Mouse (Mus musculus) natural killer cell, adult 2 months (primary cell): Measurements from ENCODE around the gene Dtd1.

ENCODE experiments used
- DNase-seq, 2 experiments: peaks; one replicate each; pipeline ENCODE4 v3.0.0; 2022; ENCODE audit warnings: low spot score in 2 of 2

The Dtd1 gene

DNA sequence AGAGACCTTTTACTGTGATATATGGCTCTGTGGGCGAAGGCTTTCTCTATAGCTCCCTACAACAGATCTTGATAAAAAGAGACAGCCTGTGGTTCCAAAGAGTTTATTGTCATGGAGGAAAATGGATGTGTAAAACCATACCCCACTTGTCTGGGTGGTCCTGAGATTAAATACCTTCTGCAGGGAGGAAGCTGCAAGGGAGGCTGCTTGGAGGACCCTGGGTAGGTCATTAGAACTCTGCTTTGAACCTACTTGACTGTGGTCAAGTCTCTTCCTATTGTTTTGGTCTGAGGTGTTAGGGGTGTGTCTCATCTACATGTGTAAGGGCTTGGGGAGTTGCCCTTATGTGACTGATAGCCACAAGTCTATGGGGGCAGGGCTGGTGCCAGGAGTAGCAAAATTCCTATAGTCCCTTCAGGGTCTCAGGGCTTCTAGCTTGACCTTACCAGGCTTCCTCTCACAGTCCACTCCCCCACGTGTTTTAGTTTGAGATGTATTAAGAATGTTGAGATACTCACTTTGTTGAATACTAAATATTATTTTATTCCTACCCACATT lies 115.6 kb downstream of the Dtd1 start:
- DNase-seq, result peak; percentile 19 to 58

DNA sequence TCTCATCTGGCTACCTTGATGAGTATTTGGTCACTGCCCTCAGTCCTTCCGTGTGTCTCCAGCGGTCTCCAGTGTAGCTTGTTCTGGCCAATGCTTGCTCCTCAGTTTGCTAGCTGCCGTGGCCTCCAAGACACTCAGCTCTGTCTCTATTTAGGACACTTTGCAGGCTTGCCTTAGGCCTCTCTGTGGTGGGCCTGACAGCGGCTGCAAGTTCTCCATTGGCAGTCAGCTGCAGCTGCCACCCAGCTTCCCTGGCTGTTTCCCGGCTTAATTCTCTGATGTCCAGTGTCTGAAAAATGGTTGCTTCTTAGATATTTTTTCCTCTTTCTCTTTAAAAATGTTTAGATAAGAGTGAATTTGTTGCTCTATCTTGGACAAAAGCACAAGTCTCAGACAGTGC lies 116.6 kb downstream of the Dtd1 start:
- no peak for DNase-seq

DNA sequence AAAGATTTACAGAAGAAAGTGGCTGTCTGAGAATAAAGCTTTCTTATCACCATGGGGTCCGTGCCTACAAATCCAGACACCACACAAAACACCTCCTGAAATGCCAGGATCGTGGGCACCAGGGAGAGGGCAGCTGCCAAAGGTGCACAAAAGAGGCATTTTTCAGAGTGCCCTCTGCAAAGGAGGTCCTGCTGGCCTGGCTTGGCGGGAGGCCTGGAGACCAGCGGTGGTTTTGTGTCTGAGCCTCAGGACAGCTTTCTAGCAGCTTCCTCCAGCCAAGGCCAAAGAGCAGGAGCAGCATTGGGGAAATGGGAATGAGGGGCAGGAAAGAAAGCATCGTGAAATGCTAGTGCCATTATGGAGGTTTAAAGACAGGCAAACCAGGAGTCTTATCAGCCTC lies 118.6 kb downstream of the Dtd1 start:
- DNase-seq, result no peak

DNA sequence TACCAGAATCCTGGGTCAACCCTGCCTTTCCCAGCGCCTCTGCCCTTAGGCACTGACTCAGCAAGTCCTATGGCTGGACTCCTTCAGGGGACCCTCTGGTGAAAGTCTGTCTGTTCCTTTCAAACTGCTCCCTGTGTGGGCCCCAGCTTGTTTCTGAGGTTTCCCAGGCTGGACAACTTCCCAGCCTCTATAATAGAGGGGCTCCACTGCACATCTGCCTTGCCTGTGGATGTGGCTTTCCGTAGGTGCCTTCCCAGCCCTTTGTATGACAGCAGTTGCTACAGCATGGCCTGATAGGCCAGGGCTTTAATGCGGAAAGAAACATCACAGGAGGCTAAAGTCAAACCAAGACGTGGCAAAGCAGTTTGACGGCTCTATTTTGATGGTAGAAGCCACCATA lies 119.6 kb downstream of the Dtd1 start:
- no peak for DNase-seq

DNA sequence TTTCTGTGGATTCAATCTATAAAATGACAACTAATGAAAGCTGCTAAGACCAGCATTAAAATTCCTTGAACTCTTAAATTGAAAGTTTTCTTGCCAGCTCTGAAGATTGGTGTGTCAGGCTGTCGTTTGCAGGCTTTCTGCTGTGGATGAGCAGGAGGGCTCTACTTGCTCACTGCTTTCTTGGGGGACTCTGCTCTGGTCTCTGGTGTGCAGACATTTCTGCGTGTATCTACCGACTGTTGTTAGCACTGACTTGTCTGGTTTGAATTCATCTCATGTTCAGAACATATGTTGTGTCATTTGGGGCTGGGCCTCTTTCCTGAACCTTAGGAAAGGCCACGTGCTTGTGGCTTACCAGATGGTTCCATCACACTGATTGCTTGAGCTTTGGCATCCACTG lies 120.0 kb downstream of the Dtd1 start:
- DNase-seq, result no peak

DNA sequence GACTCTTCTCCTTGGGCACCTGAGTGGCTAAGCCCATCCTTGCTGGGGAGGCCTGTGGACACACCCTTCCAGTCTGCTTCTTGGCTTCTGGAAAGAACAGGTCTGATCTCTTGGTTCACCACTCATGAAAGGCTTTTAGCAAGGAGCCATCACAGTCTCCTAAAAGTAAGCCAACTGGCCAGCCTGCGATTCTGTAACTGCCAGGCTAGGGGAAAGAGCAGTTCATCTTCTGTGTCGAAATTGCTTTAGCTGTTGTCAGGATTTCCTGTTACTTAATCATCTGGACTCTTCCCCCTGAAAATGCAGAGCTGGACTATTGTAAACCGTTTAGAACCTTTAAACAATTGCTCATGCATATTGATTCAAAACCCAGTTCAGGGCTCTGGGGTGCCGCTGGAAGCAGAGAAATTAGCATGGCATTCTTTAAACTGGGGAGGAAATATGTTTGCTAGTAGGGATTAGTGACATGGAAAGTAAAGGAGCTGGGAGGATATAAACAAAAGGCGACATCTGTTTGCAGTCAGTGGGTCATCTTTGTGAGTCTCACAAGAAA lies 120.8 kb downstream of the Dtd1 start:
- DNase-seq, result no peak

DNA sequence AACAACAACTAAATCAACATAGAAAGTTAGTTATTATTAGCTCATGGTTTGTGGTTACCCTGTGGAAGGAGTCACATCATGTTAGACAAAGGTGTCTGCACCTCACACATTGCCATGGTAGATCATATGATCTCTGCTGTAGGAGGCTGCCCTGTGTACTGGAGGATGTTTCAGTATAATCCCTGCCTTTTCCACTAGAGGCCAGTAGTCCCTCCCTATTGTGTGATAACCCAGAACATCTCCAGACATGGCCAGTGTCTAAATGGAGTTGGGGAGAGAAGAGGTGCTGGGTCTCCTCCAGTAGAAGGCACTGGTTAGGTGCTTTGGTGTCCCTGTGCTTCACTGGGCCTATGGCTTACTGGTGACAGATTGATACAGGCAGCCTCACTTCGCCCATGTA lies 125.0 kb downstream of the Dtd1 start:
- DNase-seq, result peak in 1 of 2 experiments; percentile 23

DNA sequence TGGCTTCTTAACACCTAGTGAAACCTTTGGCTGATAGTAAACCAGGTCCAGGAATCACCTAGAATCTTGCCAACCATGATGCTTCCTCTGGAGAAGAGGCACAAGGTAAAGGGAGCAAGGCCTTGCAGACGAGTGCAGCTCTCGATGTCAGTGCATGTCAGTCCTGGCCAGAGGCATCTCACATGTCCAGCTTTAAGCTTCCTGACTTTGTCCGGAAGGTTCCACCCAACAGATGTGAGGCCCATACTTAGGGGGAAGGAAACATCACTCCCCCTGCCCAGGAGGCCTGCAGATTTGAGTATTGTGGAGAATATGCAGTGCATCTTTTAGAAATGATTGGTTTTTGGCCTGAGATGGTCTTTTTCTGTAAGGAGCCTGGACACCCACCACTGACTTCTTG lies 127.4 kb downstream of the Dtd1 start:
- DNase-seq, result no peak

DNA sequence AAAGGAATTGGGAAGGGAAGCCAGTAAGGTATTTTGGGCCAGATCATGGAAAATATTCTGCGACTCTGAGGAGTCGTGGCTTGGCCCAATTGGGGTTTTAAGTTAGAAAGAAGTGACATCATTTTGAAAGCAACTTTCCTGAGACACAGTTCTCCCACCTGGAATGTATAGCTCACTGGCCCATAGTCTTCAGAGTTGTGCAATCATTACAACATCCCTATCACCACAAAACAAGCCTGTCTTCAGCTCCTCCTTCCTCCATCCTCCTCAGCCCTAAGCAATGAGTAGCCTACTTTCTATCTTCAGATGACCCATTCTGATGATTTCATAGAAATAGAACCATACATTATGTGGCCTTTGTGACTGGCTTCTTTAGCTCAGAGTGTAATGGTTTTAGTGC lies 130.1 kb downstream of the Dtd1 start:
- no peak for DNase-seq

DNA sequence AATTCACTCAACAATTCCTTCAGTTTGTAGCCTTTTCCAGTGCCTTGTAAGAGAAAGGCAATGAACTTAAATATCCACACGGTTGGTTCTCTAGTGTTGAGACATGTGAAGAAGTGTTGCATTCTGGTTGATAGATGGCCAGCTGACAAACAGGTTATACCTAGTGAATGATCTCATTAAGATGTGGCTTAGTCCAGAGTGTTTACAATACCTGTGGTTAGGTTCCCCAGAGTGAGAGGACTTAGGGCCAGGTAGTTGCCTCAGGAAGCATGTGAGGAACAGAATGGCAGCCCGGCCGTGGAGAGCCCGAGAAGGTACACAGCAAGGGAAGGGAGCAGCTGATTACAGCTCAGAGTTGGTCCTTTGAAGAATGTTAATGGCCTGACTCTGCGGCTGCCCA lies 138.5 kb downstream of the Dtd1 start:
- no peak for DNase-seq

DNA sequence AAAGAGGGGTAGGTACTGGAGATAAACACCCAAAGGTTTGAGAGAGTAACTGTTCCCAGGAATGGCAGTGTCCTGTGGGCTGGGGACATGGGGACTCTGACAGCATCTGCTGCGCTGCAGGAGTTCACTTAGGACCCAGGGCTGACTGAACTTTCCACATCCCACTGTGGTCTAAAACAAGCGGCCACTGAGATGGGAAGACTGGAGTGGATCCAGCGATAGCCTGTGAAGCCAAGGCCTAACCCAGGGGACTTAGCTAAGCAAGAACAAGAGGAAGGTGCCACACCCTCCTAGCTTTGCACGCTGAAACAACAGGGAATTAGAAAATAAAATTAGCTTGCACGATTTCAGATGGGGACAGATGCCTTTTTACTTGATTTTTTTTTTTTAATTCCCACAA lies 138.9 kb downstream of the Dtd1 start:
- DNase-seq, result no peak

DNA sequence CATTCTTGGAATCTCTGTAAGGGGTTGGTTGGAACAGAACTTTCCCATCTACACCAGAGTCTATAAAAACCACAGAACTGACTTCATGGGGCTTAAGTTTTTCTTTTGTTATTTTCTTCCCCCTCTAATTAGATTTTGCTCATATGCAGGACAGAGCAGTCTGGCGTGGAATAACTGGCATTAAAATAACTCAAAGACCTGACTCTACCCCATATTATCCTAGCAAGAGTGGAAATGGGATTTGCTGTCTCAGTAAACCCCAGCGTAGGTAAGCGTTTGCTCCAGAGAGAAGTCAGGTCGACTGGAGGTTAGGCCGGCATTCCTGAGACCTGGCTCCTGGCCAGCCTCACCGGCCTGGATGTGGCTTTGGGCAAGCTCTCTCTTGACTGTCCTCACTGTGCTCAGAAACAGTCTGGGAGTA lies 140.9 kb downstream of the Dtd1 start:
- no peak for DNase-seq

DNA sequence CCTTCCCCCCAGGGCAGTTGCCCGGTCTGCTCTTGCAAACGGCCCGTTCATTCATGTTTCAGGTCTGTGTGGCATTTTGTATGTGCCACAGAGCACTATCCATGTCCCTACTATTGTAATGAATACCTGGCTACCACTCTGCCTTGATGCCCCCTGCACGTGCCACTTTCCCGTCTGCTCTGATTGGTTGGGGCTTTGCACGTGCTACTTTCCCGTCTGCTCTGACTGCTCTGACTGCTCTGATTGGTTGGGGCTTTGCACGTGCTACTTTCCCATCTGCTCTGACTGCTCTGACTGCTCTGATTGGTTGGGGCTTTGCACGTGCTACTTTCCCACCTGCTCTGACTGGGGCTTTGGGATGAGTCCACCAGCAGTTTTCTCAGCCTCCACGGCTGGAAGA lies 142.3 kb downstream of the Dtd1 start:
- no peak for DNase-seq

DNA sequence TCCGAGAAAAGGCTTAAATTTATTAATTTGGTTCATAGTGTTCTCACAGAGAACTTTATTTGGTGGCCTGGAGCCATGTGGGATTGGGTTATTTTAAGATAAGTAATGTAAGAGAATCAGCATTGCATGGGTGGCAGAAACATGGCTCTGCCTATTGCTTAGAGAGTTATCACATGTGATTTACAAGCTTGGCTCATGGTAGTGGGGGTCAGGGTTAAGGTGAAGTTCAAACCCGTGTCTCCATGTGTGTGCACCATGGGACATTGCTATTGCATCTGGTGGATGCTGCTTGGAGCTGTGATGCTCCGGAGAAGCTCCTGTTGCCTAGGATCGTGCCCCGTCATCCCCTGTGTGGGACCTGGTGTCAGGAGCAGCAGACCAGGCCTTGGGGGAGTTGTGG lies 143.6 kb downstream of the Dtd1 start:
- no peak for DNase-seq

DNA sequence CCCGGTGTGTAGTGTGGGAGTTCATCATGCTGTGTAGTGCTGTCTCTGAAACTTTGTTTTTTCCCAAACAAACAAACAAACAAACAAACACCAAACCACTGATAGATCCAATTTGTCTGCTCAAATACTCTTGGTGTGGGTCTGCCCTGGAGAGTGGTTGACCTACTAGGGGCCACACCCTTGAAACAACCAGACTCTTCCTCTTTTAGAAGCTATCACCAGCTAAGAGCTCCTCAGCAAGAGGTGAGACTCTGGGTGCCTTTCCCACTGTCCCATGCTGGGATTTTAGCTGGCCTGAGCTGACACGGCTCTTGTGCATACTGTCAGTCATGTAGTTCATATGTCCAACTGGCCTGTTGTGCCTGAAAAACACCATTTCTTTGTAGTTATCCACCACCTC lies 145.6 kb downstream of the Dtd1 start:
- no peak for DNase-seq

DNA sequence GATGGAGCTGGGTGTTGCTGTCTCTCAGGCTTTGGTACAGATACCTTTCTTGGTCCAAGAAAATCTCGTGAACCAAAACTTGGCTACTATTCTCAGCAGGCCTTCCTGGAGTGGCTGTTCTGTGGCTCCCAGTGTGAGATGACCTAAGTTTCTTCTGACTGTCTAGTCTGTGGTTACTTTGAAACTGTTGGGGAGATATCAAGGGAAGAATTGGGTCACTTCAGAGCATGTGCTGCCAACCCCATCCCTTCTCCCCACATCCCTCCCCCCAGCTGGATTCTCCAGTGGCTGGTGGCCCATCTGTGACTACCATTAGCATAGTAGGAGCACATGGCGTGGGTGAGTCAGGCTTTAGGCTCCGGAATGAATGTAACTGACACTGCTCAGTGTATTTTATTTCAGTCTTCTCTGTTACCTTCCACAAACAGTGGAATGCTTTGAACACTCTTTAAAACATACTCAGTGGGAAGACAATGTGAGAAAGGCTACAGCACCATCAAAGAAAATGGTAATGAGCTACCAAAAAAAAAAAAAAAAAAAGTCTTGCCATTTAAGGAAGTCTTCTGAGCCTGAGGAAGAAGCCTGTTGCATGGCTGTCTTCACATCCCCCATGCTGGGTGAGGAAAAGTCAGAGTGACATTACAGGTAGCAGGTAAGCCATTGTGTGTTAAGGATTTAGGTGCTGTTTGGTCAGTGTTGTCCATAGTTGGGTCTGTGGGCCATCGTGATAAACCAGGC lies 146.5 kb downstream of the Dtd1 start:
- no peak for DNase-seq

DNA sequence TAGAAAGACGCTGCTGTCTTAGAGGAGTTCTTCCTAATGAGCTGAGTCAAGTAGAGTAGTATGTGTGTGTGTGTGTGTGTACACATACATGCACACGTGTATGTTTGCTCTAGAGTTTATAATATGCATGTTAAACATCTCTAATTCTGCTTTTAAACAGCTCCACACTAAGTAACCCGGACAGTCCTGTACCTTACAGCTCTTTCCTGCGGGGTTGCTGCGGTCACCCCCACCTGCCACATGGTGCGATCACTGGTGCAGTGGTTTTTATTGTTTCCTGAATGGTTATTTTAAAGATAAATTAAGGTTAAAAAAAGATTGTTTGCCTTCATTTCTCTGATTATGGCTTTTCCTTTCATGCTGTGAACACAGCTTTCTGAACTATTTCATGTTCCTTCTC lies 153.9 kb downstream of the Dtd1 start:
- peak in 1 of 2 experiments; percentile 7 for DNase-seq

DNA sequence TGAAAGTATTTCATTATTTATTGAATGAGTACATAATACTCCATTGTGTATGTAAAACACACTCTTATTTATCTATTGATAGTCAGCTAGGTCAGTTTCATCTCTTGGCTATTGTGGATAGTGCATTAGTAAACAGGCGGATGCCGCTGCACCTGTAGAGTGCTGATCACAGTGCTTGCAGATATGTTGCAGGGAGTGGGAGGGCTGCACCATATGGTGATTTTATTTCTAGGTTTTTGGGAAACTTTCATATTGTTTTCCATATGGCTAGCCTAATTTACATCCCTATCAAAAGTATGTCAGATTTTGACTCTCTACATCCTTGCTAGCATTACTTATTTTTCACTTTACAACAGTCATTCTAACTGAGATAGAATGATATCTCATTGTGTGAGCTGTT lies 155.3 kb downstream of the Dtd1 start:
- no peak for DNase-seq

DNA sequence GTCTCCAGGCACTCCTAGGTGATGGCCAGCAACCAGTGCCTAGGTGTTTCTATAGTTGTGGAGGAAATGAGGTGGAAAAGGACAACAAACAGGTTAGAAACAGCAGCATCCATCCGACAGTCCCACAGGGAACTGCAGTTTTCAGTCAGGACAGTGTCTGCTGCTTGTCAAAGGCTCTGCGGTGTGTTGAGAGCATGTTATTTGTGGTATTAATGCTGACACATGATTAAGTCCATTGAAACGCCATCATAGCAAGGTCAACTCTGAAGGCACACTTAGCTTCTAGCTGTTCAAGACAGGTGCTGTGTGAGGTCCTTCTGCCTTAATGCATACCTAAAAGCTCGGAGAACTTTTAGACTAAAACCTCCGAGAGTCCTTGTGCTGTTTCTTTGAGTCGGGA lies 161.0 kb downstream of the Dtd1 start:
- DNase-seq, result no peak

DNA sequence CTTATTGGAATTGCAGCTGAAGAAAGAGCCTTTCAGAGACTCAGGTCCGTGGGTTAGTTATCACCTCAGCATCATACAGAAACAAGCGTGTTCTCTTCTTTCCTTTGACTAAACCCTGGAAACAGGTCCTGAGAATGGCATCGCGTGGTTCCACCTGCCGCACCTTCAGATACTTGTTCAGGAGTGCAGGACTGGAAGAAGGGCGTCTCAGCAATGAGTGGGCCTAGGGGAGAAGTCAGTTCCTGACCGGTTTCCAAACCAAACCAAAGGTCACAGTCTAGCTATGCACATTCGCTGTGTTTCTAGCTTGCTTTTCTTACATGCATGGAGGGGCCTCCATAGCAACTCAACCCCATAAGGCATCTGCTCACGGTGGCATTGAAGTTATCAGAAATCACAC lies 164.0 kb downstream of the Dtd1 start:
- DNase-seq, result no peak

DNA sequence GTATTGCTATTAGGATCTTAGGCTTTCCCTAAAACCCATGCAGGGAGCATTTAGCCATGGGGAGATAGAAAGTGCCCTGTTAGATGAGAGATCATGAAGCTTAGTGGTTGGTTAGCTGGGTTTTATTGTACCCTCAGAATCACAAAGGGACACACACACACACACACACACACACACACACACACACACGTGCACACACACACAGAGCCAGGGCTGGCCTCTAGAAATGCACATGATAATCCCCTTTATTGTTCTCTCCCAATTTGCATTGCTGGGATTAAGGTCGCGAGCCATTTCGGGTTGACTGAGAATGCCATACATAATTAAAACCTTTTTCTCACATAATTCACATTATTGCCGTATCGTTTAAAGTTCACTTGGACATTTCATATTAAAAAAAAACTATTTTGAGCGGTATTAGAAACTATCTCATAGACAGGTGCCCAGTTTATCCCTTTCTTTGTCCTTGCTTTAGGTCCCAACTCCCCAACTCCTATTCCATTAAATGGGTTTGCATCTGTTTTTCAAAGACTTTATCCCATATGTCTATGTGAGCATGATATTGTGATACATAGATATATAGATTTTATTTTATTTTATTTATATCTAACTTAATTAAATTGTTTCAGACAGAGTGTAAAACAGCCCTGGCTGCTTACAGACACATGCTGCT lies 164.6 kb downstream of the Dtd1 start:
- DNase-seq, result no peak

DNA sequence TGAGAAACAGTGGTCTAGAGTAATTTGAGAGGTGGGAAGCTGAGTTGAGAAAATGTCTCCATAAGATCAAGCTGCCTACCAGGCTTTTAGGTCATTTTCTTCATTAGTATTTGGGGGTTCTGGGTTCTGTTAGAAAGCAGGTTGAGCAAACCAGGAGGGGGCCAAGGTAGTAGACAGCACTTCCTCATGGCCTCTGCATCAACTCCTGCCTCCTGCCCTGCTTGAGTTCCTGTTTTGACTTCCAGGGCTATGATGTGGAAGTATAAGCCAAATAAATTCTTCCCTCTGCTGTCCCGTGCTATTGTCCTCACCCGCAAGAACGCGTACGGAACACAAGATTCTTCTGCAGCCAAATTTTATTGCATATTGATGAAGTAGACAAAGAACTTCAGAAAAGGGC lies 165.5 kb downstream of the Dtd1 start:
- no peak for DNase-seq
